Mouse (Mus musculus): ENCODE measurements around the gene Gm2163. TPM values are rescaled to one million over a fixed set of nuclear protein-coding genes. Genes with fewer than 3 reads are reported as not detected.
"Not testable (repeated sequence)": the region's sequence is repeated elsewhere in the genome, so short reads cannot be mapped to it uniquely, and the experiment has no call there.

The Gm2163 gene
- total RNA-seq (2015) (not detected in 2 replicates), total RNA-seq (2017) (0.16 TPM in 1 of 2 replicates, not detected in the other)

DNA sequence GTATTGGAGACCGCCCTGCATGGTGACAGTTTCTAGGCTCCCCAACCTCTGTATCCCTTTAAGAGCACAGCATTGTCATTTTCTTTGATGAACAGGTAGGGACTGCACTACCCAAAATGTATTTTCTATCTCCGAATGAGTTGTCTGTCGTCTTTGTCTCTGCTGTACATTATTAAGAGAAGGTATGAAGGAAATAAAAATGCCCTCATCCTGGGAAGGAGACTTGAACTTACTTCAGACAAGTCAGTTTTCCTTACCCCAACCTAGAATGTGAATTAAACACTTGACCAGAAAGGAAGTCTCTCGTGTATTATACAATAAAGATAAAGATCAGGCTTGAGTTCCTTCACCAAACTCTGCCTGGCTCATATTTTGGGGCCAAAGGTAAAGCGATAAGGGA lies at the start of gene Gm2163:
TSS of gene Gm2163 (plus strand) at position 301 of the 400 bp plus-strand sequence.
- ATAC-seq (ENCODE audit: poor library complexity, severe bottlenecking), result not testable (repeated sequence)

- ATAC-seq (ENCODE audit: poor library complexity, severe bottlenecking), result not testable (repeated sequence)
Observed at GRCm38 (mm10) chr4:42439078-42439477, 27.5 kb upstream of the Gm2163 start, which contains the start of gene Gm21586. Gm21586 (plus strand) TSS chr4:42439378.

DNA sequence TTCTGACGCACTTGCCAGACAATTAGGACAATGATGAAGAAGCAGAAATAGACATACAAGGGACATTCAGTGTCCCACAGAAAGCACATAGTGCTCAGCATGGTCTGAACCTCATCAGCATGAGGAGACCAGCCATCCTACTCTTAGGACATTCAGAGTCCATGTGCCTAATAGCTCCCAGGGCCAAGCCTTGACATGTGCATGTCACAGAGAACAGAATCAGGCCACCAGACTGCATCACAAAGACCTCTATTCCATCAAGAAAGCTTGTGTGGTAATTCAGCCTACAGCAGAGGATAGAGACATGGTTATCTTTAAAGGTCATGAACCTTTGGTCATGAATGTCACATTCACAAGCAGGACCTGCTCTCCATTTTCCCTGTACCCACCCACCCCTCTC lies 61.5 kb downstream of the Gm2163 start, which contains the start of gene Fam205a2:
TSS of gene Fam205a2 (minus strand) at position 101 of the 400 bp plus-strand sequence.
- ATAC-seq (ENCODE audit: poor library complexity, severe bottlenecking), result not testable (repeated sequence)

DNA sequence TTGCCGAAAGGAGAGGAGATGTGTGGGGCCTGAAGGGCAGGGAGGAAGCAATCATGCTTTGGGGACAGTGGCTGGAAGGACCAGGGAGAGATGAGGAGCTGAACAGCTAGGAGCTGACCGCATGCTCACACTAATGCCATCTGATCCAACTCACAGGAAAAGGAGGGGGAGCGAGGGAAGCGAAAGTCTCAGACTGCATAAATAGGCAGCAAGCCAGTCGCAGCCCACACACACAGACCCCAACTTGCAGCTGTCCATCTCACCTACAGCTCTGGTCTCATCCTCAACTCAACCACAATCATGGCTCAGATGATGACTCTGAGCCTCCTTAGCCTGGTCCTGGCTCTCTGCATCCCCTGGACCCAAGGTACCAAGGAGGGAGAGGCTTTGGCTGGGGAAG lies 145.3 kb downstream of the Gm2163 start, which contains the start of gene Gm10591:
TSS of gene Gm10591 (plus strand) at position 301 of the 400 bp plus-strand sequence.
- ATAC-seq (ENCODE audit: poor library complexity, severe bottlenecking), result not testable (repeated sequence)

- ATAC-seq (ENCODE audit: poor library complexity, severe bottlenecking), result not testable (repeated sequence)
Observed at GRCm38 (mm10) chr4:42629419-42629818, 162.9 kb downstream of the Gm2163 start, which contains the start of gene Gm2564. Gm2564 (plus strand) TSS chr4:42629719.

Other genes starting within 250 kb of the Gm2163 start
- gene Gm10600, start 226.1 kb upstream of the Gm2163 start, total RNA-seq (2015), result not detected in 2 replicates
- gene Gm10600, start 226.1 kb upstream of the Gm2163 start, total RNA-seq (2017), result not detected in 2 replicates
- not detected in 2 replicates for gene Ccl21b, start 211.0 kb upstream of the Gm2163 start, total RNA-seq (2015)
- not detected in 2 replicates for gene Ccl21b, start 211.0 kb upstream of the Gm2163 start, total RNA-seq (2017)
- gene Gm21953, start 172.5 kb upstream of the Gm2163 start, total RNA-seq (2015), result not detected in 2 replicates
- not detected in 2 replicates for gene Gm21953, start 172.5 kb upstream of the Gm2163 start, total RNA-seq (2017)
- gene Fam205a3, start 148.4 kb upstream of the Gm2163 start, total RNA-seq (2015), result 0.09 TPM in 1 of 2 replicates, not detected in the other
- not detected in 2 replicates for gene Fam205a3, start 148.4 kb upstream of the Gm2163 start, total RNA-seq (2017)
- gene Gm21586, start 27.4 kb upstream of the Gm2163 start, total RNA-seq (2015), result not detected in 2 replicates
- not detected in 2 replicates for gene Gm21586, start 27.4 kb upstream of the Gm2163 start, total RNA-seq (2017)
- 0.09 TPM in 1 of 2 replicates, not detected in the other for gene Fam205a2, start 61.4 kb downstream of the Gm2163 start, total RNA-seq (2015)
- not detected in 2 replicates for gene Fam205a2, start 61.4 kb downstream of the Gm2163 start, total RNA-seq (2017)
- not detected in 2 replicates for gene Gm10591, start 145.4 kb downstream of the Gm2163 start, total RNA-seq (2015)
- gene Gm10591, start 145.4 kb downstream of the Gm2163 start, total RNA-seq (2017), result not detected in 2 replicates
- not detected in 2 replicates for gene Gm2564, start 163.0 kb downstream of the Gm2163 start, total RNA-seq (2015)
- gene Gm2564, start 163.0 kb downstream of the Gm2163 start, total RNA-seq (2017), result not detected in 2 replicates
- not detected in 2 replicates for gene Ccl27b, start 188.5 kb downstream of the Gm2163 start, total RNA-seq (2015)
- not detected in 2 replicates for gene Ccl27b, start 188.5 kb downstream of the Gm2163 start, total RNA-seq (2017)
- not detected in 2 replicates for gene Il11ra2, start 195.1 kb downstream of the Gm2163 start, total RNA-seq (2015)
- gene Il11ra2, start 195.1 kb downstream of the Gm2163 start, total RNA-seq (2017), result not detected in 2 replicates

All from megakaryocyte, adult 5-6 weeks (primary cell).